Mouse (Mus musculus) megakaryocyte, embryonic 14.5 days (primary cell): Measurements from ENCODE around the gene Arf1. TPM values are rescaled to one million over a fixed set of nuclear protein-coding genes. Genes with fewer than 3 reads are reported as not detected.

ENCODE experiments used
- H3K27me3 ChIP-seq: replicated peaks from 2 replicates; pipeline ENCODE3; 2012; ENCODE audit warnings: inconsistent platforms
- H3K36me3 ChIP-seq: replicated peaks from 2 replicates; pipeline ENCODE3; 2012; ENCODE audit warnings: low read length, inconsistent platforms, mixed read lengths
- H3K4me1 ChIP-seq: 2 replicates; pipeline ENCODE4 v1.6.1; 2012; ENCODE audit warnings: inconsistent platforms
- H3K4me3 ChIP-seq: replicated peaks from 2 replicates; pipeline ENCODE3; 2012; ENCODE audit warnings: moderate library complexity, mild to moderate bottlenecking, inconsistent platforms
- H3K9me3 ChIP-seq: 2 replicates; pipeline ENCODE4 v1.6.1; 2012; ENCODE audit warnings: inconsistent platforms
- FLI1 ChIP-seq: IDR thresholded peaks from 2 replicates; pipeline ENCODE4 v1.6.1; 2012; ENCODE audit warnings: low read length, inconsistent platforms, mixed read lengths
- GATA1 ChIP-seq: IDR thresholded peaks from 3 replicates; pipeline ENCODE4 v1.6.1; 2012; ENCODE audit warnings: mixed read lengths, low read length, inconsistent platforms, borderline replicate concordance
- polyA plus RNA-seq: library from polyadenylated mRNA; stranded (reverse); fragments of >175 nt; gene quantifications from 2 replicates; pipeline ENCODE4 v1.2.3, GENCODE M21; 2012; ENCODE audit warnings: low replicate concordance; ENCODE audit not compliant: insufficient read depth

The Arf1 gene
- polyA plus RNA-seq, 1 experiment = 222 TPM

GRCm38 (mm10) chr11:59226787-59227603 lies 1.1 kb downstream of the Arf1 start:
- peaks cover 26% of the 10 kb centered on the region for H3K36me3 ChIP-seq
- peak overlapping the region; percentile 92 for H3K4me3 ChIP-seq
- TF ChIP-seq GATA1 = no peak
- no peaks in the 10 kb centered on the region for H3K9me3 ChIP-seq
- peaks cover 1% of the 10 kb centered on the region for H3K27me3 ChIP-seq
- H3K4me1 ChIP-seq = peaks cover 76% of the 10 kb centered on the region

- Histone ChIP-seq H3K4me1 (peaks cover 84% of the 10 kb centered on the region), H3K4me3 (peak overlapping the region; percentile 92), H3K9me3 (no peaks in the 10 kb centered on the region), H3K27me3 (no peaks in the 10 kb centered on the region), H3K36me3 (peaks cover 32% of the 10 kb centered on the region)
- TF ChIP-seq GATA1 = no peak
- no peak for TF ChIP-seq FLI1
Measured at GRCm38 (mm10) chr11:59226251-59226650, 1.8 kb downstream of the Arf1 start.

- H3K9me3 ChIP-seq = no peaks in the 10 kb centered on the region
- peaks cover 88% of the 10 kb centered on the region for H3K4me1 ChIP-seq
- H3K36me3 ChIP-seq = peaks cover 43% of the 10 kb centered on the region
- no peaks in the 10 kb centered on the region for H3K27me3 ChIP-seq
- TF ChIP-seq FLI1 = no peak
- peak overlapping the region; percentile 40 for H3K4me3 ChIP-seq
Measured at GRCm38 (mm10) chr11:59225167-59225566, 2.9 kb downstream of the Arf1 start.

GRCm38 (mm10) chr11:59224470-59224869 lies 3.6 kb downstream of the Arf1 start:
- Histone ChIP-seq H3K27me3 (no peaks in the 10 kb centered on the region), H3K36me3 (peaks cover 50% of the 10 kb centered on the region), H3K4me3 (no peak overlapping the region), H3K4me1 (peaks cover 88% of the 10 kb centered on the region), H3K9me3 (no peaks in the 10 kb centered on the region)
- no peak for TF ChIP-seq FLI1
- no peak for TF ChIP-seq GATA1

- H3K36me3 ChIP-seq = peaks cover 54% of the 10 kb centered on the region
- TF ChIP-seq FLI1 = no peak
- TF ChIP-seq GATA1 = no peak
- H3K4me1 ChIP-seq = peaks cover 88% of the 10 kb centered on the region
- H3K27me3 ChIP-seq = no peaks in the 10 kb centered on the region
- H3K4me3 ChIP-seq = peak overlapping the region; percentile 80
- no peaks in the 10 kb centered on the region for H3K9me3 ChIP-seq
Measured at GRCm38 (mm10) chr11:59224025-59224424, 4.0 kb downstream of the Arf1 start.

GRCm38 (mm10) chr11:59222306-59222705 lies 5.8 kb downstream of the Arf1 start:
- Histone ChIP-seq H3K4me1 (peaks cover 98% of the 10 kb centered on the region), H3K9me3 (no peaks in the 10 kb centered on the region), H3K27me3 (no peaks in the 10 kb centered on the region), H3K4me3 (peak overlapping the region; percentile 9), H3K36me3 (peaks cover 69% of the 10 kb centered on the region)
- TF ChIP-seq GATA1 (no peak), FLI1 (no peak)

- H3K4me3 ChIP-seq = no peak overlapping the region
- no peak for TF ChIP-seq FLI1
- H3K4me1 ChIP-seq = peaks cover 99% of the 10 kb centered on the region
- H3K9me3 ChIP-seq = no peaks in the 10 kb centered on the region
- no peaks in the 10 kb centered on the region for H3K27me3 ChIP-seq
- H3K36me3 ChIP-seq = peaks cover 69% of the 10 kb centered on the region
Measured at GRCm38 (mm10) chr11:59221604-59222003, 6.5 kb downstream of the Arf1 start.

GRCm38 (mm10) chr11:59219064-59219463 lies 9.0 kb downstream of the Arf1 start:
- Histone ChIP-seq H3K9me3 (no peaks in the 10 kb centered on the region), H3K4me3 (no peak overlapping the region), H3K27me3 (no peaks in the 10 kb centered on the region), H3K4me1 (peaks cover 98% of the 10 kb centered on the region), H3K36me3 (peaks cover 86% of the 10 kb centered on the region)
- no peak for TF ChIP-seq GATA1
- TF ChIP-seq FLI1 = no peak

- Histone ChIP-seq H3K36me3 (peaks cover 85% of the 10 kb centered on the region), H3K9me3 (no peaks in the 10 kb centered on the region), H3K4me1 (peaks cover 96% of the 10 kb centered on the region), H3K27me3 (no peaks in the 10 kb centered on the region), H3K4me3 (no peak overlapping the region)
- TF ChIP-seq FLI1 (no peak), GATA1 (no peak)
Measured at GRCm38 (mm10) chr11:59218389-59218998, 9.6 kb downstream of the Arf1 start.

- TF ChIP-seq FLI1 = no peak
- TF ChIP-seq GATA1 = no peak
- H3K27me3 ChIP-seq = no peaks in the 10 kb centered on the region
- H3K36me3 ChIP-seq = peaks cover 83% of the 10 kb centered on the region
- no peaks in the 10 kb centered on the region for H3K9me3 ChIP-seq
- peak overlapping the region; percentile 62 for H3K4me3 ChIP-seq
- H3K4me1 ChIP-seq = peaks cover 94% of the 10 kb centered on the region
Measured at GRCm38 (mm10) chr11:59216955-59217354, 11.1 kb downstream of the Arf1 start.
